Mouse (Mus musculus) gastrocnemius, adult 18-20 months (tissue): Measurements from ENCODE around the gene Midn. TPM values are rescaled to one million over a fixed set of nuclear protein-coding genes. Genes with fewer than 3 reads are reported as not detected.

Source experiments
- DNase-seq: peaks from one replicate; pipeline ENCODE4 v3.0.0; 2021; ENCODE audit warnings: low spot score
- total RNA-seq, 2 experiments: library from RNA; stranded (reverse); gene quantifications; 2 replicates each; pipeline ENCODE4 v1.2.3; 2021

Gene Midn
- total RNA-seq, 2 experiments from 2014 or later, result 40.6 to 47.9 TPM

DNA sequence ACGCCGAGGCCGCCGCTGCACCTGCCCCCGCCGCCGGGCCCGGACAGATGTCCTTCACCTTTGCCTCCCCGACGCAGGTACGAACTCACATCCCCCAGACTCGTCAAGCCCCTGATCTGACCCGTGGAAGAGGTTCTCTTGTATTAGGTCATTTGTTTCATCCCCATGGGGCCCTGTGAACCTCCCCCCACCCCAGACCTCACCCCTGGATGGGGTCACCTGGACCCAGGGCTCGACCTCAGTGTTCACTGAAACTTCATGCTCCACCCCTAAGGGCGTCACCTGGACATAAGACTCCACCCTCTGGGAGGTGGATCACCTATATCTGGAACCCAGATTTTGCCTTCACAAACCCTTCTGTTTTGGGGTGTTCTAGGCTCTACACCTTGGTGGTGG is 5.5 kb upstream of the Midn start:
- DNase-seq, result no peak

DNA sequence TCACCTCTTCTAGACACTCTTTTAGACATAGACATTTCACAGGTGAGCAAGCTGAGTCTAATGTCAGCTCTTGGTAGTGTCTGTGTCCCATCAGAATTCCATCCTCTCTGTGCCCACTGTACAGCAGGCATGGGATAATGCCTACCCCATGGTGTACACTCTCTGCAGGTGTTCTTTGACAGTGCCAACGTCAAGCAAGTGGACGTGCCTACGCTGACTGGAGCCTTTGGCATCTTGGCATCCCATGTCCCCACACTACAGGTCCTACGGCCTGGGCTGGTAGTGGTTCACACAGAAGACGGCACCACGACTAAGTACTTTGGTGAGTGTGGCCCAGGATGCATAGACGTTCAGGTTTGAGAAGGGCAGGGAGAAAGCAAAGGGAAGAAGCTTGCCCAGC is 4.4 kb upstream of the Midn start:
- no peak for DNase-seq

GRCm38 (mm10) chr10:80144159-80144558 is 3.9 kb upstream of the Midn start:
- DNase-seq, result no peak

DNA sequence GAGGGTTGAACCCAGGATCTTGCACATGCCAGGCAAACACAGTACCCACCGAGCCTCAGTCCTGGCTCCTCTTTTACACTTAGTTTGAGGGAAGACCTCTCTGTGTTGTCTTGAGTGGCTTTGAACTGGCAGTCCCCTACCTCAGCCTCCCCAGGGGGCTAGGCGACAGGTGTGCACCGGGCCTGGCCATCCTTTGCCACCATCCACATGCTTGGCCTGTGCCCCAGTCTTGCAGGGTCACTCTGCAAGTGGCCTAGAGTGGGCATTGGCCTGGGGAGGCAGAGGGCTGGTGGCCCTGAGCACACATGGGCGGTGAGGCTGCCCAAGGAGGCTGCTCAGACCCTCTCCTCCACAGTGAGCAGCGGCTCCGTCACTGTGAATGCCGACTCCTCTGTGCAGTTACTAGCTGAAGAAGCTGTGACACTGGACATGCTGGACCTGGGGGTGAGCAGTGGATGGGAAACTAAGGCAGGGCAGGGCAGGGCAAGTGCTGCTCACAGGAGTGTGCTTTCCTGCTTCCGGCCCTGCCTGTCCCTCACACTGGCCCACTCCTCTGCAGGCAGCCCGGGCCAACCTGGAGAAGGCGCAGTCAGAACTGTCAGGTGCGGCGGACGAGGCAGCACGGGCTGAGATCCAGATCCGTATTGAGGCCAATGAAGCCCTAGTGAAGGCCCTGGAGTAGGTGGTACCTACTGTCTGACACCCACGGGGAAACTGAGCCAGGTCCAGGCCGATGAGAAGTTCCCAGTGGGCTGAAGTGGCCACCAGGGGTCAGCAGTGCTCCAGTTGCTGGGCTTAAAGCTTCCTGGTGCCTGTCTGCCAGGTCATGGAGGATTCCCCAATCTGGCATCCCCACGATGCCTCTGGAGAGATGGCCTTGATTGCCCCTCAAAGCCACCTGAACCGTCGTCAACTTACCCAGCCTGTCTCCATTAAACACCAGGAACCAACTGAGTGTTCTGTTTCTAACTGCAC is 2.9 kb upstream of the Midn start:
- peak; percentile 78 for DNase-seq

DNA sequence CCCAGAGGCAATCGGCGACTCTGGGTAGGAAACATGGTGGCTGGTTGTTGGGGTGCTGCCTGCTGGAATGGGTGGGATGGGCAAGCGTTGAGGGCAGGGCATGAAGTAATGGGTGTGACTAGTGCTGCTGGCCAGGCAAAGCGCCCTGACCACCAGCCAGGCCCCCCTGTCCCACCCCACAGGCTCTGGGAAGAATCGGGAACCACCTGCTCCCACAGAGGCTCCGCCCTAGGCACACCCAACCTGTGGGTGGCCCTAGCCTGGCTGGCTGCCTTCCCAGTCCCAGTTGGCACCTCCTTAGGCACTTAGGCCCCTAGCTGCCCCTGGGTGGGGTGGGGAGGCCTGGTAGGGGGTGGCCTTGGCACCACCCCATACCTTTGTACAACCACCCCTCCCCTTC is 2.2 kb upstream of the Midn start:
- DNase-seq, result no peak

- no peak for DNase-seq
Measured at GRCm38 (mm10) chr10:80146568-80147011, 1.5 kb upstream of the Midn start.

DNA sequence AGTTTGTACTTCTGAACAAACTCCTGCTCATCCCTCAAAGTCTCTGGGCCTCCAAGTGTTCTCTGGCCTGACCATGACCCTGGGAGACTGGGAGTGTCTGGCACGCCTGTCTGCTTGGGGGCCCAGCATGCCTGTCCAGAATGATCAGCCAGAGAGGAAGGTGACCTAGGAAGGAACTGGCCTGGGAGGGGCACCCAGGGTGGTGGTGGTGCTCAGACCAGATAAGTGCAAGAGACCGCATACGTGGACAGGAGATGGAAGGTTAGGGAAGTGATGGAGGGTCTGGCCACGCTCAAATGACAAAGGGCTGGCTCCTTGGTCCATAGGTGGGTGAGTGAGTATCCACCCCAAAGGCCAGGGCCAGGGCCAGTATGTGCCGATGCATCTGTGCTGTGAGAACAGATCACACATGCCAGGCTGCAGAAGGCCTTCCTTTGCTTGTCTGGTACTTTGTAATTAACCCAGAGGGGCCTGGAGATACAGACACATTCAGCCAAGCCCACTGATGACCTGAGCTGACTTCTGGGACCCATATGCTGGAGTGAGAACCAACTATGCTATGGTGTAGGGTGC is 840 bp upstream of the Midn start:
- DNase-seq, result no peak

DNA sequence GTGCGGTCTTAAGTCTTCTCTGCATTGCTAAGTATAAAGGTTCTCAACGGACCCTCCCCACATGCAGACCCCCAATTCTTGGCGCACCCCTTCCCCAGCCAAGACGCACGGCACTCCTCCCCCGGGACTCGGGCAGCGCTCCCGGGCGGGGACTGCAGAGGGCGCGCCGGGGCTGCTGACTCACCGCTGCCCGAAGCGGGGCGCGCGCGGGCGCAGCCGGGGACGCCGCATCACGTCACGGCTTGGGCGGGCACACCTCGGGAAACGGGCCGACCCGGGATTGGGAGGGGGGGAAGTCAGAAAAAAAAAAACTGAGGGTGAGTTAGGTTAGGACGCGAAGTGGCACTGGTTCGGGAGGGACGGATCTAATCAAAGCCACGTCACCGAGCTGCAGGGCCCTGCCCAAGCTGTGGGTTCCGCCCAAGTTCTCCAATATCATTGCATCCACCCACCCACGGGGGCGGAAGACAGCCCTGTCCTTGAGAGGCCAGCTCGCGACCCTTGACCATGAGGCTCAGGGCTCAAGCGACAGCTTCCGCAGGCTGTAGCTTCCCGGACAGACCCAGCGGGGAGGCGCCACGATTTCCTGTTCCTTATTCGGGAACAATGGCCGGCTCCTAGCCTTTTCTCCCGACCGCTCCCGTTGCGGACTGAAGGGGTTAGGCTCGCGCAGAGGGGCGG is 678 bp downstream of the Midn start:
- peak; percentile 93 for DNase-seq

- peak; percentile 96 for DNase-seq
Measured at GRCm38 (mm10) chr10:80149291-80150225, 1.5 kb downstream of the Midn start.

DNA sequence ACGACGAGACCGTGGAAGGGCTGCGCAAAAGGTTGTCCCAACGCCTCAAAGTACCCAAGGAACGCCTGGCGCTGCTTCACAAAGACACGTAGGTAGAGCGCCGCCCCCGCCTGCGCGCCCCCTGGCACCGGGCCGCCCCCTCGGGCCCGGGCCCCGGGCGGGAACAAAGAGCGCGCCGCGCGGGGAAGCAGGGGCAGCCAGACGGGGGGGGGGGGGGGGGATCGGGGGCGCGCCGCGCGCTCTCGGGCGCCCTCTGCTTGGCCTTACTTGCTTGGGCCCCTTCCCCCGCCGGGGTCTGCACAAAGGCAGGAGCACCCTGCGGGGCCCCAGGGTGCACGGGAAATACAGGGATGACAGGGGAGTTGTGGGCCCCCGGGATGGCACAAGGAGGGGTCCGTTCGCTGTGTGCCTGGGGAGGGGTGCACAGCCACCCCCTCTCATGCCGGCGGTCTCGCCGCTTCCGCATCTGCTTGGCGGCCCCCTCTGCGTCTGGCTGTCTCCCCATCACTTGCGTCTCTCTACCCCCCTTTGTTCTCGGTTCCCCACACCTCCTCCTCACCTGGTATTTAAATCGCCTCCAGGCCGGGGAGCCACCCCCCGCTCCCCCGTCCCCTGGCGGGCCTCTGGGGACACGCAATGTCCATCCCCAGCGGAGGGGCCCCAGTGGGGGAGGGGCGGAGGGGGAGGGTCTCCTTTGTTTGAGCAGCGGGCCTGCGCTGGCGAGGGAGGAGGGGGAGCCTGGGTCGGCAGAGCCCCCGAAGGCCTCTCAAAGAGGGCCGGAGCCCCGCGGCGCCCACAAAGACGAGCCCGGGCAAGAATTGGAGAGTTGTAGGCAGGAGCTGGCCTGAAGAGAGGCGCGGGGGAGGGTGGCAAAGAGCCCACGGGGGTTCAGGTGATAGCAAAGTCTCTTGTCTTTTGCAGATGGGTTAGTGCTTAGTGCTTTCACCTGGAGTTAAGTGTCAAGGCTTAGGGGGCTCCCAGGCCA is 2.4 kb downstream of the Midn start:
- no peak for DNase-seq

GRCm38 (mm10) chr10:80151211-80152034 is 3.4 kb downstream of the Midn start:
- peak; percentile 55 for DNase-seq

DNA sequence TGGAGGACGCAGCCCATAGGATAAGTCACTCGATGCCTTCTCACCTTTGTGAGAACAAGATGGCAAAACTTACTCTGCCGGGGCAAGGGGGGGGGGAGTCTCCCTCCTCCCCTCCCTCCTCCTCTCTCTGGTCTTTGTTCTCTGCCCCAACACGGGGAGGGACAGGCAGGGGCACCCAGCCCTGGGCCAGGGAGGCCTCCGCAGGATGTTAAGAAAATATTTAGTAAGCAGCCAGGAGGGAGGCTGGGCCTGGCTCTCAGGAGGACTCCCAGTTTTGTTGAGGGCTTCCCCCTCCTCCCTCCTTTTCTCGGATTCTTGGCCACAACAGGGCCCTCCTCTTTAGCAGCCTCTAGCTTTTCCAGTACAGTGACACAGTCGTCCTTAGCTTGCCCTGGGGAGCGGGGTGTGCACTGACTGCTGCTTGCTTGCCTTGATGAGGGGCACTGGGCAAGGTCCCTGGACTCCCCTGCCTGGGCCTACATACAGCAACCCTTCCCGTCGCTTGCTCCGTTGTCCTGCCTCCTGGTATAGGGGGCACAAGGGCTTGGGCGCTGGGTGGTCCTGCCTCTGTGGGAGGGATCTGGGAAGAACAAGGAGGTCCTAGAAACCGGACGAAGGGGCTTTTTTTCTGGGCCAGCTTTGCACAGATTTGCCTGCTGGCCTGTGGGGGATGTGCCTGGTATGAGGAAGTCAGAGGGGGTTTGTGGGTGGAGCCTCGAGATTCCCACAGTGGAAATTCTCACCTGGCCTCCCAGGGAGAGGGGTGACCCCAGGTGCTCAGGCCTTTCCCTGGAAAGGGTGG is 4.2 kb downstream of the Midn start:
- DNase-seq, result no peak

GRCm38 (mm10) chr10:80152873-80153260 is 4.8 kb downstream of the Midn start:
- no peak for DNase-seq

DNA sequence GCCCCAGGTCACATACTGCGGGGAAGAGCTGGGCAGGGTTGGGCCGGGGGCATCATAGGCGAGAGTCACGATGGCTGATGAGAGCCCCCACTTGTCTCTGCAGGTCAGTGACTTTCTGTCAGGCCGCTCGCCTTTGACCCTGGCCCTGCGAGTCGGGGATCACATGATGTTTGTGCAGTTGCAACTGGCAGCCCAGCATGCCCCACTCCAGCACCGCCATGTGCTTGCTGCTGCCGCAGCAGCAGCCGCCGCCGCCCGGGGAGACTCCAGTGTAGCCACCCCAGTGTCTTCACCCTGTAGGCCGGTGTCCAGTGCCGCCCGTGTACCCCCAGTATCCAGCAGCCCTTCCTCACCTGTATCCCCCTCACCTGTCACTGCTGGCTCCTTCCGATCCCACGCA is 5.6 kb downstream of the Midn start:
- no peak for DNase-seq

DNA sequence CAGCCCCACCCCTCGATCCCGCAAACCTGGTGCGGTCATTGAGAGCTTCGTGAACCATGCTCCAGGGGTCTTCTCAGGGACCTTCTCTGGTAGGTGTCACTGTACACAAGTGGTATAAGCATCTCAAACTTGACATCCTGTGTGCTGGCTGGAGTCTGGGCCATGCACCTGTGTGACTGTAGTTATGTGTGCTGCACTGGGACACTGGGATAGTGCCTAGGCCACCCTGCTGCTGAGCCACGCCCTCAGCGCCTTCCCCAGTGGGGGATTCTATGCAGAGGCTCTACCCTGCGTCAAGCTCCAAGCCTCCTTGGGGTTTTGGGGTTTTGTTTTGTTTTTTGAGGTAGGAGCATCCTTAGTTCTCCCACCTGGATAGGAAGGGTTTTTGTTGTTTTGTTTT is 6.3 kb downstream of the Midn start:
- DNase-seq, result no peak

GRCm38 (mm10) chr10:80155277-80155676 is 7.2 kb downstream of the Midn start:
- no peak for DNase-seq

DNA sequence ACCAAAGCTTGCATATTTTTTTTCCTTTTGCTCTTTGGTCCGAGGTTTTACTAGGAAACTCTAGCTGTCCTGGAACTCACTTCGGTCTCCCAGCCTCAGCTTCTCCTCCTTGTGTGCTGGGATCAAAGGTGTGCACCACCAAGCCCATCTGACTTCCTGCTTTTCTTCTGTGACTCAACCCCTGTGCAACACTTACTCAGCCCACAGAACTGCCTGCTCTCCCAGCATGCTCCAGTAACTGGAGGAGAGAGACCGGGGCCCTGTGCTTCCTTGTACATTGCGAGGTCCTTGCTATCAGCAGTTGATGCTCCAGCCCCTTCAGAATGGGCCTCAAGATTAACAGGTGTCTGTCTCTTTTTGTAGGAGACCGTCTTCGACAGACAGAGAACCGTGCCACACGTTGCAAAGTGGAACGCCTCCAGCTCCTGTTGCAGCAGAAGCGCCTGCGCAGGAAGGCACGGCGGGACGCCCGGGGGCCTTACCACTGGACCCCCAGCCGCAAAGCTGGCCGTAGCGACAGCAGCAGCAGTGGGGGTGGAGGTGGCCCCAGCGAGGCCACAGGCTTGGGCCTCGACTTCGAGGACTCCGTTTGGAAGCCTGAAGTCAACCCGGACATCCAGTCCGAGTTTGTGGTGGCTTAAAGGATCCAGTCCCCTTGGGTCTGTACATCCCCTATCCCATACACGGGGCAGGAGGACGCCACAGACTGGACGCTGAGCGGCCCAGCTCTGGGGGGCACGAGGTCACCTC is 8.1 kb downstream of the Midn start:
- no peak for DNase-seq

DNA sequence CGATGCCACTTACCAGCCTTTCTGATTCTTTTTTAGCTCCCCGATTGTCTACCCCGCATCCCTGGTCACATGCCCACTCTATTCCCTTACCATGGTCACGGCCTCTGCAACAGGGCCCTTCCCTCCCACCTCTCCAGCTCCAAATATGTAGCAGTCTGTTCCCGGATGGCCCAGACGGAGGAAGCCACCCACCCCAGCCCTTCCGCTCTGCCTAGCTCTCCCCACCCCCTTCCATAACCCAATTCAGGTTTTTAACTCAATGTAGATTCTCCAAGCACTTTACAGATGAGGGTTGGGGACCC is 8.6 kb downstream of the Midn start:
- DNase-seq, result no peak
